Mouse (Mus musculus) embryo, embryonic 11.5 days (tissue): Measurements from ENCODE around the gene C1qtnf5.

Source experiments
- DNase-seq: peaks from one replicate; pipeline ENCODE4 v3.0.0-alpha.2; 2012; ENCODE audit warnings: low read depth, low spot score

The C1qtnf5 gene

GRCm38 (mm10) chr9:44131276-44131590 is 24.2 kb downstream of the C1qtnf5 start:
- DNase-seq, result no peak

- no peak for DNase-seq
Measured at GRCm38 (mm10) chr9:44132200-44132599, 25.2 kb downstream of the C1qtnf5 start.

DNA sequence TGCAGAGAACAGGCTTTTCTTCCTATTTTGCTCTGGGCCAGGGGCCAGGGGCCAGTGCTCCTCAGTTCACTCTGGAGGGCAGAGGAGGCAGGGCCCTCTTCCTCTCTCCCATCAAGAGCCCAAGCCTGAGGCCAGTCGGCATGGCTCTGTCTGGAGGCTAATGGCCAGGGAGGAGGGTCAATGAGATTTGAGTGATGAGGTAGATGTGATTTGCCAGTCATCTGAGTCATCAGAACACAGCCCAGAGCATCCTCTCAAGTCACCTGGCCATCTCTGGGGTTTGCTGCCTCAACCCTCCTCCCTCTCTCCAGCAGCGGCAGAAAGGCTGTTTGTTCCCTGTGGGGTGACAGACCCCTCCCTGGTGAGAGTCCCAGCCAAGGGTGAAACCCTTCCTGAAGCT is 26.2 kb downstream of the C1qtnf5 start:
- DNase-seq, result no peak

DNA sequence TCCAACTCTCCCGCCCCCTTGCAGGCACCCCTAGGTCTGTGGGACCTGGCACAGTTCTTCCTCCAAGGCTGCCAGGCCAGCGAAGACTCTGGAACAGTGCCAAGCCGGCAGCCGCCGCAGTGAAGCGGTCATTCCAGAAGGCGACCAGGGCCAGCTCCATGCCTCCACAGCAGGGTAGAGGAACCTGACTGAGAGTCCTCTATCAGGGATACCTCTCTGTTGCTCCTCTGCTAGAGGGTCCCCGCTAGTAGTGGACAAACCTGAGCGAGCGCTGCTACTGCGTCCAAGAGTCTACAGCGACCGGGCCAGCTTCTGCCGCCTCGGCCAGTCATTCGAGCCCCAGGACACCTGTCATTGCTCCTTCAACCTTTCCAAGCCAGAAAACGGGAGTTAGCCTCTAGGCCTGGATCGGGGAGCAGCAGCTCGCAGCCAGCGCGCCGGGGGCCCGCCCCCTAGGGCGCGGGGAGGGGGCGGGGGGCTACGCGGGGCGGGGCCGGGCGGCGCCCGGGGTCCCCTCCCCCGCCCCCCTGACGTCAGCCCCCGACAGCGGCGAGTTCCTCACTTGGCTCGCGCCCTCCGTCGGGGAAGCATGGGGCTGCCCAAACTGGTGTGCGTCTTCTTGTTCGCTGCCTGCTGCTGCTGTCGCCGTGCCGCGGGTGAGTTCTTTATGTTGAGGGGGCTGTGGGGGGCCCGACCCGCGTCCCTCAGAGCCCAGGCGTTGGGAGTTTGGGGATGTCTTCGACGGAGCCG is 27.2 kb downstream of the C1qtnf5 start, which contains the start of gene Mcam:
Mcam (plus strand) TSS at position 369 of the 750 bp plus-strand sequence.
- DNase-seq, result no peak

- no peak for DNase-seq
Measured at GRCm38 (mm10) chr9:44134851-44135730, 28.0 kb downstream of the C1qtnf5 start.

- DNase-seq, result no peak
Measured at GRCm38 (mm10) chr9:44135731-44136411, 28.8 kb downstream of the C1qtnf5 start.

- DNase-seq, result no peak
Measured at GRCm38 (mm10) chr9:44137846-44138245, 30.8 kb downstream of the C1qtnf5 start.

GRCm38 (mm10) chr9:44141951-44142350 is 34.9 kb downstream of the C1qtnf5 start:
- DNase-seq, result no peak

DNA sequence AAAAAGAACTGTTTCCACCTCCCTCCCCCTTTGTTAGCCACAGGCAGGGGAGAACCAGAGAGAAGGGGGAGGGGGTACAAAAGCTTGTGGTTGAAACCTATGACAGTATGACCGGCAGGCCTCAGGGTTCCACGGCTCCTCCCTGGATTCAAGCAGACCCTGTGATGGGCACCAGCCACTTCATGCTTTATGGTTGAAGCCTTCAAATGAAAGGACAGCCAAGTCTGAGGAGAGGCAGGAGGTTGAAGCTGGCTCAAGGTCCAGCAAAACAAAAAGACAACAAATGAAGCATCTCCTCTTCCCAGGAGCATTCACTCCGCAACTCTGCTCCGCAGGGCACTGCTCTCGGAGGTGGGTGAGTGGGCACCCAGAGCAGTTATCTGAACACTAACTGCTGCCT is 36.4 kb downstream of the C1qtnf5 start:
- no peak for DNase-seq

GRCm38 (mm10) chr9:44144023-44144717 is 37.1 kb downstream of the C1qtnf5 start:
- DNase-seq, result no peak

GRCm38 (mm10) chr9:44144718-44145060 is 37.6 kb downstream of the C1qtnf5 start:
- no peak for DNase-seq

DNA sequence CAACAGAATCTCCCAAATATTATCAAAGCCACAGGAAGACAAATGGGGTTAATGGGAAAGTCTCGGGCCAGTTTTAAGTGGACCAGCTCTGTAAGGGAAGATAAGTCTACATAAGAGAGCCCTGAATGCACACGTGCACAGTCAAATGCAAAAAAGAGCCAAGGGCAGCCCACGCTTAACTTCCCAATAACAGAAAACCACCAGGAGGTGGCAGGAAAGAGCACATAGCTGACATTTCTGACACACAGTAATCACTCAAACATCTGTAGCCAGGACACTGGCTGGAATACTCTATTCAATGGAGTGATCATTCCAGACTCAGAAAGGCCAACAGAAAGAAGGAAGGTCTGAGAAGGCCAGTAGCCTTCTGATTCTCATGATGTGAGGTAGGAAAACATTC is 40.2 kb downstream of the C1qtnf5 start:
- no peak for DNase-seq
